Mouse (Mus musculus): Measurements from ENCODE around the gene Amh. TPM values are rescaled to one million over a fixed set of nuclear protein-coding genes. Genes with fewer than 3 reads are reported as not detected.

The Amh gene
- polyA plus RNA-seq, 1 experiment from 2014 or later: not detected

DNA sequence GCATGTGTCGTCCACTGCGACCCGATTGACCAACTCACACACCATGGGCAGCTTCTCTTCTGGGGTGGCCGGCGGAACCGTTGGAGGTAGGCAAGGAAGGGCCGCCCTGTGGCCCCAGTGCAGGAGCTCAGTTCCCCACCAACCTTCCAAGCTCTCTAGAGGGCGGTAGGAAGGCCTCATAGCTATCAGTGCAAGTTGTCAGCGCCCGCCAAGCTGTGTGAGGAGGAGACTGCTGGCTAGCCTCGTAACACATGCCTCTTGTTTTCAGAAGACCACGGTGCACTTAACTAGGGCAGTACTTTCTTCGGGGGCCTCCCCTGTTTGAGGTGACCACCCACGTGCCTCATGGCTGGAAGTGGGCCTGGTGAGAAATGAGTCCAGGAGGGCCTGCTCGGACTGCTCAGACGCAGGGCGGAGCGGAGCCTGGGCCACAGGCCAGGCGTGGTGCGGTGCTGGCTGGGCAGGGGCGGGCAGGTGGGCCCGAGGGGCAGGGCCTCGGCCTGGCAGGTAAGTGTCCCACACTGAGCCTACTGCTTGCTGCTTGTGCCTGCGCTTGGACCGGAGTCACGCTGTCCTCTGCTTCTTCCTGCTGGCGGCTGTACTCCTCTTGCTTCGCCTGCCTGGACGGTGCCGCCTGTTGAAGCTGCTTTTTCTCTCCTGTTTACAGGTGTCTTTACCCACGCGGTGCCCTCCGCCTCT, 13.4 kb upstream of the Amh start:
- Histone ChIP-seq H3K27me3 (ENCODE audit: low read depth, poor library complexity, severe bottlenecking) (no peaks in the 10 kb centered on the region), H3K9me3 (replicated peaks) (no peaks in the 10 kb centered on the region), H3K36me3 (peaks cover 100% of the 10 kb centered on the region), H3K4me3 (peak overlapping the region; percentile 13), H3K27ac (peak overlapping the region; percentile 1), H3K4me1 (peaks cover 28% of the 10 kb centered on the region)
- DNase-seq (ENCODE audit: low spot score): no peak
- WGBS: 83% methylated on average over 33 of the region's 33 CpGs

DNA sequence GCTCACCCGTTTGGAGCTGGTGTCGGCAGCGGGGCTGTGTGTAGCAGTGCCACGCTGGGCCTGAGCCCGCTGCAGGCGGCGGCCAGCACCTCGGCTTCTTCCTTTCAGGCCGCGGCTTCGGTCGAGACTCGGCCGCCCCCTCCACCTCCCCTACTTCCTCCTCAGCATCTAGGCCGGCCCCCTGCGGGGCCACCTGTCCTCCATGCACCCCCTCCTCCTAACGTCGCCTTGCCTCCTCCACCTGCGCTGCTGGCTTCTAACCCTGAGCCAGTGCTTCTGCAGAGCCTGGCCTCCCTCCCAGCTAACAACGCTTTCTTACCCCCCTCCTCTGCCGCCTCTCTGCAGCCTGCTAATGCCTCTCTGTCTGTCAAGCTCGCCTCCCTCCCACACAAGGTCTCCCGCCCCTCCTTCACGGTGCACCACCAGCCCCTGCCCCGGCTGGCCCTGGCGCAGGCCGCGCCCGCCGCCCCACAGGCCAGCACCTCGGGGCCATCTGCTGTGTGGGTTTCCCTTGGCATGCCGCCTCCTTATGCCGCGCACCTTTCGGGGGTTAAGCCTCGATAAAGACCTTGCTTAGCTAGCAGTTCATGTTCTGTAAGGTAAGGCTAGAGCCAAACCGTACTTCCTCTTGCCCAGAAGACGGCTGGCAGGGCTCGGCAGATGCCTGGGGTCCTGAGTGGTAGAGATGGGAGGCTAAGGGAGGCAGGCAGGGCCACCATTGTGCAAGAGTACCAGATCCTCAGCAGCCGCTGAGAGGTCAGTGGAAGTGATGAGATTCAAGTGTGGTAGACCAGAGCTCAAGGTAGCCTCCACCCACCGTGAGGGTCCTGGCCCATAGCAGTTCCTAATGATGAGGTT, 12.6 kb upstream of the Amh start:
- Histone ChIP-seq H3K4me1 (peaks cover 36% of the 10 kb centered on the region), H3K27me3 (ENCODE audit: low read depth, poor library complexity, severe bottlenecking) (no peaks in the 10 kb centered on the region), H3K9me3 (replicated peaks) (no peaks in the 10 kb centered on the region), H3K4me3 (peak overlapping the region; percentile 13; the same call in 1 of the 2 replicates), H3K36me3 (peaks cover 98% of the 10 kb centered on the region), H3K27ac (peak overlapping the region; percentile 1; the same call in 1 of the 2 replicates)
- WGBS: 74% methylated on average over 41 of the region's 41 CpGs
- DNase-seq (ENCODE audit: low spot score): no peak

- Histone ChIP-seq H3K27me3 (ENCODE audit: low read depth, poor library complexity, severe bottlenecking) (no peaks in the 10 kb centered on the region), H3K4me1 (peaks cover 36% of the 10 kb centered on the region), H3K36me3 (peaks cover 89% of the 10 kb centered on the region), H3K4me3 (no peak overlapping the region), H3K27ac (no peak overlapping the region), H3K9me3 (replicated peaks) (no peaks in the 10 kb centered on the region)
- DNase-seq (ENCODE audit: low spot score): no peak
- 93% methylated on average over 13 of the region's 13 CpGs for WGBS
Observed at GRCm38 (mm10) chr10:80793033-80793784, 11.8 kb upstream of the Amh start.

GRCm38 (mm10) chr10:80793803-80794202, 11.2 kb upstream of the Amh start:
- Histone ChIP-seq H3K9me3 (replicated peaks) (no peaks in the 10 kb centered on the region), H3K4me3 (0 out of 2 replicates have a peak overlapping the region, but pooled peaks have one; percentile 1), H3K27ac (no peak overlapping the region), H3K36me3 (peaks cover 84% of the 10 kb centered on the region), H3K4me1 (peaks cover 36% of the 10 kb centered on the region), H3K27me3 (ENCODE audit: low read depth, poor library complexity, severe bottlenecking) (no peaks in the 10 kb centered on the region)
- 91% methylated on average over 4 of the region's 4 CpGs for WGBS
- no peak for DNase-seq (ENCODE audit: low spot score)

DNA sequence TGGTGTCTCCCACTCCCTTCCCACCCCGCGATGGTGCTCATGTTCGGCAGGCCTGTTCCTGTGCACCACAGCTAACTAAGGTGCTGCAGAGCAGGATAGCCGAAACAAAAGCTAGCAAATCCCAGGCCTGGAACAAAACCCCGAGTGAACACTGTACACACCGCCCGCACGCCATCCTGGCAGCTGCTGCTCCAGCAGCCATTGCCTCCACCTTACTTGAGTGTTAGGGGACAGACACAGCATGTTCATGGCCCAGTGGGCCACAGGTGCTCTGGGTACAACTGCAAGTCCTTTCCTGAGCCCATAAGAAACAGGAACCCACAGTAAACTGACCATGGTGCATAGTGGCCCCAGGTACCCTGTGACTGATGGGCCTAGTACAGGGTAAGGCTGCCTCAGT, 10.3 kb upstream of the Amh start:
- DNase-seq (ENCODE audit: low spot score): no peak
- peaks cover 76% of the 10 kb centered on the region for H3K36me3 ChIP-seq
- 94% methylated on average over 8 of the region's 8 CpGs for WGBS

DNA sequence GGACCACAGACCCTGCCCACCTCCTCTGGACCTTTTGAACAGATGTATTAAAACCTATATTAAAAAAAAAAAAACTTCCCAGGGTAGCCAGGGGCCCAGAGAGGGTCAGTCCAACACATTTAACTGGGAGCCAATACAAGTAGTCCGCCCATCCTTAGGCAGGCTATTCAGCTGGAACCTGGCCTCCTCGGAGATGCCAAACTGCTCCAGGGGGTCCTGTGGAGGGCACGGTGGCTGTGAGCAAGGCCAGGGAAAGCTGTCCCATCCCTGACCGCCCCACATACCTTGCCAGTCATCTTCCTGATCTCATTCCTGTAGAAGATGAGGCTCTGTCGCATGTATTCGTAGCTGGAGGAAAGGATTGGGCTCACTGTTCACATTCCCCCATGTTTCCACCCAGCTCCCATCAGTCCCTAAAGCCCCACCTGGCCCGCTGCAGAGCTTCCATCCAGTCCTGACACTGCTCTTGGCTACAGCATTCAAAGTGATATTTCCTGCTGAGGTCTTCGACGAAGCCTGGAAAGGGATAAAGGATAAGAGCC, 8.7 kb upstream of the Amh start:
- H3K36me3 ChIP-seq: peaks cover 76% of the 10 kb centered on the region

More for the DNA sequence above, 10.3 kb upstream of the Amh start:
- H3K4me1 ChIP-seq: peaks cover 42% of the 10 kb centered on the region
- H3K9me3 ChIP-seq (replicated peaks): no peaks in the 10 kb centered on the region
- 0 out of 2 replicates have a peak overlapping the region, but pooled peaks have one; percentile 10 for H3K27ac ChIP-seq
- H3K27me3 ChIP-seq (ENCODE audit: low read depth, poor library complexity, severe bottlenecking): no peaks in the 10 kb centered on the region
- H3K4me3 ChIP-seq: no peak overlapping the region

DNA sequence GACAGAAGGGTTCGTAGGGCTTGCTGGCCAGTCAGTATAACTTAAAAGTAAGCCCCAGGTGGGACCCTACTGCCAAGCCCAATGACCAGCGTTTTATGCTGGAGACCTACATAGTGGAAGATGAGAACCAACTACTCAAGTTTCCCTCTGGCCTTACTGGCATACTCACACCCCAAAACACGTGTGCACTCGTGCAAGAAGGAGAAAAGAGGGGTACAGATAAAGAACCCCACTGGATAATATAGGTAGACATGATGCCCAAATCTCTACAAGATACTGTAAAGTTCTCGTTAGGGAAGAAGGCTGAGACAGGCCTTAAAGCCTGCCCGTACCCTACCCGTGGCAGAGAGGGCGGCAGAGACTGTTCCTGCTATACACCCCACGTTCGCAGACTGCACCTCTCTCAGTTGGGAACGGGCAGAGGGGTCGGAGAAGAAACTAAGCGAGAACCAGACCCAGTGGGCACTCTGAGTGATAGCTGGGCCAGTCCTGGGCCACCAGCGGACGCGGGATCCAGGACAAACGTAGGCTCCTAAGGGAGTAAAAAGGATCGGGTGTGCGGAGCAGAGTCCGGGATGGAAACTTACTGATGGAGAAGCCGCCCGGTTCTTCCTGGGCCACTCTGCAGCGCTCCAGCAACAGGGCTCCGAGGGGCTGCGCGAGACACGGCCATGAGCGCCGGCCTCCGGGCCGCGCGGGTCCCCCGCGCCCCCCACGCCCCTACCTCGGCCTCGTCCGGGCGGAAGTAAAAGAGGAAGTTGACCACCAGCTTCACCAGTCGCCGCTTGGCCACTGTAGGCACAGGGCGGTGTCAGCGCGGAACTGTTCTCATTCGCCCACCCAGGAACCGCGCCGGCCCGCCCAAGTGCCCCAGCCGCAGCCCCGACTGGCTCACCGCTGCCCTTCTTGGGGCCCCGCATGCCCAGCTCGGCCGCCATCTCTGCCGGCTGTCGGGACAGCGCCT, 7.6 kb upstream of the Amh start:
- H3K9me3 ChIP-seq (replicated peaks): no peaks in the 10 kb centered on the region
- H3K36me3 ChIP-seq: peaks cover 76% of the 10 kb centered on the region
- WGBS: 3% methylated on average over 59 of the region's 59 CpGs
- peak overlapping the region; percentile 69 for H3K4me3 ChIP-seq
- peaks cover 35% of the 10 kb centered on the region for H3K4me1 ChIP-seq
- DNase-seq (ENCODE audit: low spot score): peak; percentile 60
- peak overlapping the region; percentile 91 for H3K27ac ChIP-seq
- no peaks in the 10 kb centered on the region for H3K27me3 ChIP-seq (ENCODE audit: low read depth, poor library complexity, severe bottlenecking)

More for the DNA sequence above, 8.7 kb upstream of the Amh start:
- Histone ChIP-seq H3K4me3 (peak overlapping the region; percentile 69), H3K4me1 (peaks cover 44% of the 10 kb centered on the region), H3K27me3 (ENCODE audit: low read depth, poor library complexity, severe bottlenecking) (no peaks in the 10 kb centered on the region), H3K9me3 (replicated peaks) (no peaks in the 10 kb centered on the region), H3K27ac (0 out of 2 replicates have a peak overlapping the region, but pooled peaks have one; percentile 91)
- 88% methylated on average over 9 of the region's 9 CpGs for WGBS
- no peak for DNase-seq (ENCODE audit: low spot score)

DNA sequence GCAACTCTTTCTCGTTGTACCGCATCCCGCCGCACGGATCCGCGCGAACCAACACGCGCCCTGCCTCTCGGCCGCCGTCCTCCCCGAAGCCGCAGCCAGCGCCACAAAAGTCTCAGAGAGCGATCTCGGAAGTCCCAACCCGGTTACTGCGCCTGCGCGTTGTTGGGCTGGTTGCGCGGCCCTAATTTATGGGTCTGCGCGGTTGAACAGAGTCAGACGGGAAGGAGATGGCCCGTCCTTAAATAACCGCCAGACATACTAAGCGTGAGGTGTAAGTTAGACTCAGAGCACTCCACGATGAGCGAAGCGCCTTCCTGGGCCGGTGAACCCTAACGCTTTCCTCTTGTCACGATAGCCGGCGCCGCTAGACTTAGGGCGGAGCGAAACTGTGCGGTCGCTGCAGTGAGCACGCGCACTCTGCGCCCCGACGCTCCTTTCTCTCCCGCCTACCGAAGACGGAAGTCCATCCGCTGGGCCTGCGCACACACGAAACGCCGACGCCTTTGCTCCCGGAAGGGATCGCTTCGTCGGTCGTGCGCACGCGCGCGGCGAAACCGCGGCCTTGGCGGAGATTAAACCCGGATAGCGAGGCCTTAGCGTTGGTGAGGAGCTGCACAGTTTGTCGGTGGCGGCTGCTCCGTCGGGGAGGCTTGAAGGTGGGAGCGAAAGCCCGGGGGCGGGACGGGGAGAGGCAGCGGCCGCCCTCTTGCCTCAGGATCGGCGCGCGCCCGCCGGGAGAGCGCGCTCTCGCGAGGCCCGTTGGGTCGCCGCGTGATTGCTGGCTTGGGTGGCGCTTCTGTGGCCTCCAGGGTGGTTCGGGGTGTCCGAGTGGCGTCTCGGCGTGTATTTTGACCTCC, 6.7 kb upstream of the Amh start, which contains the start of the genes Sf3a2 and Plekhj1:
Sf3a2 (plus strand) TSS at position 49 of the 857 bp plus-strand sequence.
Plekhj1 (minus strand) TSS at position 477 of the 857 bp plus-strand sequence.
- WGBS: under 1% methylated on average over 104 of the region's 104 CpGs
- H3K27ac ChIP-seq: peak within 1 kb of the TSS; percentile 91
- no peaks in the 10 kb centered on the region for H3K27me3 ChIP-seq (ENCODE audit: low read depth, poor library complexity, severe bottlenecking)
- H3K9me3 ChIP-seq (replicated peaks): no peaks in the 10 kb centered on the region
- H3K4me1 ChIP-seq: peaks cover 35% of the 10 kb centered on the region
- H3K36me3 ChIP-seq: peaks cover 76% of the 10 kb centered on the region
- peak within 1 kb of the TSS; percentile 69 for H3K4me3 ChIP-seq
- DNase-seq (ENCODE audit: low spot score): peak; percentile 94

- Histone ChIP-seq H3K9me3 (replicated peaks) (no peaks in the 10 kb centered on the region), H3K27ac (peak overlapping the region; percentile 91), H3K4me3 (peak overlapping the region; percentile 69), H3K36me3 (peaks cover 76% of the 10 kb centered on the region), H3K27me3 (ENCODE audit: low read depth, poor library complexity, severe bottlenecking) (no peaks in the 10 kb centered on the region), H3K4me1 (peaks cover 36% of the 10 kb centered on the region)
- 5% methylated on average over 18 of the region's 18 CpGs for WGBS
- DNase-seq (ENCODE audit: low spot score): no peak
Observed at GRCm38 (mm10) chr10:80799070-80799566, 5.9 kb upstream of the Amh start.

GRCm38 (mm10) chr10:80802204-80802912, 2.7 kb upstream of the Amh start:
- peaks cover 74% of the 10 kb centered on the region for H3K36me3 ChIP-seq
- H3K9me3 ChIP-seq (replicated peaks): no peaks in the 10 kb centered on the region
- 89% methylated on average over 10 of the region's 10 CpGs for WGBS
- no peak for DNase-seq (ENCODE audit: low spot score)
- H3K27ac ChIP-seq: no peak overlapping the region
- peaks cover 16% of the 10 kb centered on the region for H3K27me3 ChIP-seq (ENCODE audit: low read depth, poor library complexity, severe bottlenecking)
- H3K4me3 ChIP-seq: 0 out of 2 replicates have a peak overlapping the region, but pooled peaks have one; percentile 14
- H3K4me1 ChIP-seq: peaks cover 46% of the 10 kb centered on the region
